Mouse (Mus musculus) kidney, adult 18-20 months (tissue): ENCODE measurements at regions not wholly inside any gene's neighbourhood (a gene's known extent, or its start where the extent isn't known, plus 50 kb on each side); places are given as distances from the start of the nearest gene placed in this dataset.
A peak's percentile ranks its signal among the peaks of the same experiment; 100 is the strongest.

Experiments
- DNase-seq: peaks from one replicate; pipeline ENCODE4 v3.0.0; 2021

DNA sequence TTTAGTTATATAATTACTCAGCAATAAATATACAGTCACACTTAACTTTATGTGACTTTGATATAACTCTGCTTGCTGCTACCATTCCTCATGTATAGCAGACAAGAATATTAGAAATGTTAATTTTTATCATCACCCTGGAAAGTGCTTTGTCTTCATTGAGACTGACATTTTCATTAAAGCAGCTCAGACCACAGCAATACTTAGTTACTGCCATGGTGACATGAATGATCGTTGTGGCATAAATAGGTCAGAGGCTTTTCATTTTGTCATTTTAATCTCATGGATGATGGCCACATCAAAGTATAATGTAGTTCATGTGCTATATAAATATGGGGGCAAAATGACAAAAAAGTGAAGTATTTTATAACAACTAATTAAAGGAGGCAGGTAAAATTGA is 498.1 kb downstream of the Slc22a22 start:
- no peak for DNase-seq

- no peak for DNase-seq
Observed at GRCm38 (mm10) chr15:56975446-56976433, 501.7 kb downstream of the Slc22a22 start.

DNA sequence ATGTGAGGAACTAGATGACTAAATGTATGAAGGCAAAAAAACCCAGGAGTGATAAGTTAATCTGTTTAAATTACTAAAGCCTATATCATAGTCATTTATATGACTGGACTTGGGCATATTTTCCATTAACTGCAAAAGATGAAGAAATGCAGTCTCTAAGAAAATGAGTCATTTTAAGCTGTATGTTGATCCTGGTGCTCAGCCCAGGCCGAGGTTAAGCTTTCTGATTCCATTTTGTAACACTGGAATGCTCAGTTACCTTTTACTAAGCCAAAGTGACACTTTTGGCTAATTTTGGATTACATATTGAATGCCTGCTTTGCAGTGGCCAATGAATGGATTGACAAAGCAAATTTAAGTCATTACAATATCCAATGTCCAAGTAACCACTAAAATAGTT is 507.3 kb downstream of the Slc22a22 start:
- DNase-seq: no peak

DNA sequence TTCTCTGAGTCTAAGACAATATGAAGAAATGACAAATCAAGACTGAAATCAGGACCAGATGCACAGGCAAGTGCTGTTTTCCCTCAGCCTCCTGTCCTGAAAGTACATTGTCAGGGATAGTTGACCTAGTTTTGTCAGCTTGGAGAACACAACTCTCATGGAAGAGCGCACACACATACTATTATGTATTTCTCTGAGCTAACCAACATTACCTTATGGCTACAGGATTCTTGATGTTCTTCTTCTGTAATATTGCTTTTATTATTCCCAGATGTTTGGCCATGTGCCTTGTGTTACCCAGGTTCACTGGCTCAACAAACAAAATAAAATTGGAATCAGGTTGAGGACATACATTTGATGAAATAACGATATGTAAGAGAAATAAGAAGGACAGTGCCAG is 521.1 kb downstream of the Slc22a22 start:
- no peak for DNase-seq

DNA sequence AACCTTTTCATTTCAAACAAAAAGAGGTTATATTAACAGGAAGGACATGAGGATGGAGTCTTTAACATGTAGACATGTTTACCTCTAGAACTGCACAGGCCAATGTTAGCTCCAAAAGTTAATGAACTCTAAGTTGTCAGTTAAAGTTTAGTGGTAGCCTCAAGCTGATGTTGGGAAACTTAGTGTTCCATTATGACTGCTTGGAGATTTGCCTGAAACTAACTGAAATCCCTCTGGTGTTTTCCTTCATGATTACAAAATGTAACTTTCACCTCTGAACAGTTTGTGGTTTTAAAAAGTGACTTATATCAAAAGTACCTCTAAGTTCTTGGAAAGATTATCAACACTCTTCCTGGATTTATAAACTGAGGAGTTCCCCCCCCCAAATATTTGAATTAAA is 525.2 kb downstream of the Slc22a22 start:
- no peak for DNase-seq

DNA sequence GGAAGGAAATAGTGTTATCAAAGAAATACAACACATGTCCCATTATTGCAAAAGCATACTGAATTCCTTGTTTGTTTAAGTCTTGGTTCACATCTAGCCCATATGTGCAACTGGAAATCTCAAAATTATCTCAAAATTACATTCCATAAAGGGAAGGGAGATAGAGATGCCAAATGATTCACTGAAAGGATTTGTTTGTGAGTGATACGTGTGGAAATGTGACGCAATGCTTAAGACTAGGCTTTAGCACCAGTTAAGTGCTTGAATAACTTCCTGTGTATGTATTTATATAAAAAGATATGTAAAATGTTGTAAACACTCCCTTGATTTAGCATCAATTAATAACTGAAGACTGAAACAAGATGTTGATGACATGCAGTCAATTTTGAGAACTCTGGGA is 526.6 kb downstream of the Slc22a22 start:
- no peak for DNase-seq

DNA sequence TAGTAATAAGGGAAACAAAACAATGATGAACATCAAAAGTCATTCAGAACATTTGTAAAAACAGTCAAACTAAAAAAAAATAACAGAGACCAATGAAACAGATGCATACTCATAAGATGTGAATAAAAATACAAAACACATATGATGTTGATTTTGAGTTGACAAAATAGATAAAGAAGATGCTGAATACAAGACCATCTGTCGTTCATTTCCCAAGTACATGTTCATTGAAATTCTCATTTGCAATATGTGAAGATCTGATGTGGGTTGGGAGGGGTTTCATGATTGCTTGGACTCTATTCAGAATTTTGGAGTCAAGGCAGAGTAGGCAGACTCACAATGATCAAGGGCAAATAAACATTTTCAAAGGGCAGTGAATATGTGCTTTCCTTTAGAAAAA is 536.5 kb downstream of the Slc22a22 start:
- DNase-seq: no peak

- no peak for DNase-seq
Observed at GRCm38 (mm10) chr15:56896553-56896952, 580.9 kb downstream of the Slc22a22 start.

DNA sequence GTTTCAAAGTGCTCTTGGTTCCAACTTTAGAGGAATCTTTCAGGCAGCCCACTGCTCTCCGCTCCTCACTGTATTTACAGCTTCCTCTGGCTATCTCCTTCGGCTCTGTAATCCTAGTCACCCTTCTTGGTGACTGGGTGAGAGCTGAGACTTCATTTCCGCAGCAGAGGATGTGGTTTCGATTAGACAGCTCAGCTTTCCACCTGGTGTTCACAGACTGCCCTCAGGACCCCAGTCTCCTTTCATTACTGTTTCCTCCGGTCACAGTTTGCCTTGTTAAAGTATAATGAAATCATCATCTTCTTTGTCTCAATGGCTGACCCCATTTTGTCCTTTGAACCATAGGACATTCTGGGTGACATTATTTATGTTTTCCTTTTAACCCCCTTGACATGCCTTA is 595.9 kb downstream of the Slc22a22 start:
- no peak for DNase-seq

DNA sequence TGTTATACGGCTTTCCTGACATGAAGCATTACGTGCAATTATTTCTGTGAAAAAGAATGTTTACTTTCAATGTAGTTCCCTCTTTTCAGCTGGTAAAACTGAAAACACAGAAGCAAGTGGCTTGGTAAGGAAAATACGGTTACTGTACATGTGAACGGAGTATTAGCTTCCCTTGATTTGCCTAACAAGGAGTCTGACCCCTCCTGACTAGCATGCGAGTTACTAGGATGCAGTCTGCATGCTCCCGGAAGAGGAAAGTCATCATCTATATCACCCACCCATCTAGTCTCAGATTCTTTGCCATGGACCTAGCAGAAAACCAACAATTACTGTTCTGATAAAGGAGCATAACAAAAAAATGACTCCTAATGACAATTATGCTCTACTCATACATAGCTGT is 611.5 kb downstream of the Slc22a22 start:
- no peak for DNase-seq

- DNase-seq: no peak
Observed at GRCm38 (mm10) chr15:56865035-56865804, 612.2 kb downstream of the Slc22a22 start.

GRCm38 (mm10) chr15:56858627-56859334 is 618.6 kb downstream of the Slc22a22 start:
- no peak for DNase-seq

- no peak for DNase-seq
Observed at GRCm38 (mm10) chr15:56858134-56858533, 619.3 kb downstream of the Slc22a22 start.

GRCm38 (mm10) chr15:56856057-56856456 is 621.4 kb downstream of the Slc22a22 start:
- DNase-seq: peak; percentile 49

- DNase-seq: no peak
Observed at GRCm38 (mm10) chr15:56853106-56853505, 624.3 kb downstream of the Slc22a22 start.

DNA sequence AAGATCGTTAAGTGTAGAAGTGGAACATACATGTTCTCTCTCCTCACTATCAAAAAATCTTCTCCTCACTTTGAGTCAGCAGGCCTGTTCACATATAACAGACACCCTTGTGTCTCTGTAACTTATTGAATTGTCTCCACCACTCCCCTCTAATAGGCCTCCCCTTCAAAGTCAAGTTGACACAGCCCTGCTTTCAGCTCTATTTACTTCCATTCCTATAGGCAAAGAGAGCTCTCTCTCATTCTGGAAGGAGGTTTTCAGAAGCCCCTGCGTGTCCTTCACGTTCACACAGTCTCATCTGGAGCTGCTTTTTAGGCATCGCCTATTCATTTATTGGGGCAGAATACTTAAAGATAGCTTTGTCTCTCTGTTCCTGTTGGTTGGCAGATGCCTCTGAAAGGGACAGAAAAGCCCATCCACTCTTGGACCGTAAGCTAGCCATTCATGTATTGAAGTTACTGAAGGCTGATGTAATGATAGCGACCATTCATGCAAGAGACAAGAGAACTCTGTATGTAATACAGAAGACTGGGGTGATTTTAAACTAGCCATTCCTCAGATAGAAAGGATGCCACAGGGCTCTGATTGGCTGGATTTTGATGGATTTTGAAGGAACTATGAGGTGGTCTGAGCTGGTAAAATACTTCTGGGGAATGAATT is 629.8 kb downstream of the Slc22a22 start:
- DNase-seq: no peak

DNA sequence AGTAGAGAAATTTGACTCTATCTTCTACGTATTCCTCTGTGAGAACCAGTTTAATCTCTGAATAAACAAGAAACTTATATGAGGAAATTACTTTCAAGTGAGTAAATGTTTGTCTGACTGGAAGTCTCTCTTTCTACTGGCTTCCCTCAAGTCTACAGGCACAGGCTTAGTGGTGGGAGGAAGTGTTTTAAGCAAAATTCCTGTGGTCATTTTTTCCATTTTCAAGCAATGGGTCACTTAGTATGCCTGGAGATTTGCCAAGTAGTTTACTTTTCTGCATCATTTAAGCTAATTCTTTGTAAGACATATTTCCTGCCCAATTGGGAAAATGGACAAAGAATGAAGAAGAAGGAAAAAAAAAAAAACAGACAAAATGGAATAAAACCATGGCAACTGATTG is 632.9 kb downstream of the Slc22a22 start:
- DNase-seq: no peak

DNA sequence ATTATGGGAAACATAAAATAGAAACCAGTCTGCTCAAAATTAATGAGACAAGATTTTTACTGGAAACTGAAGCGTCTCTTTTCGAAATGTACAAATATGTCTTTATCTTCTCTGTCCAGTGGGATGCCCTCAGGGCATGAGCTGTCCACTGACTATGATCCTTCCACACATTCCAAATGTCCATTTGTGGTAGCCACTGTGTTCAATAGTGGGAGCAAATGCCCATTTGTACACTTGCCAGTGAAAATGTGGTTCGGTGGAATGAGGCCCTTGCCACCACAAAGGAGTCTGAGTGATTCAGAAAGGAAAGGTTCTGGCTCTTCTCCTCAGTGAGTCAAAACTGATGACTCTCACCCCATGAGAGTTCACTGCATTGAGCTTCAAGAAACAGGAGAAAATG is 635.9 kb downstream of the Slc22a22 start:
- no peak for DNase-seq

DNA sequence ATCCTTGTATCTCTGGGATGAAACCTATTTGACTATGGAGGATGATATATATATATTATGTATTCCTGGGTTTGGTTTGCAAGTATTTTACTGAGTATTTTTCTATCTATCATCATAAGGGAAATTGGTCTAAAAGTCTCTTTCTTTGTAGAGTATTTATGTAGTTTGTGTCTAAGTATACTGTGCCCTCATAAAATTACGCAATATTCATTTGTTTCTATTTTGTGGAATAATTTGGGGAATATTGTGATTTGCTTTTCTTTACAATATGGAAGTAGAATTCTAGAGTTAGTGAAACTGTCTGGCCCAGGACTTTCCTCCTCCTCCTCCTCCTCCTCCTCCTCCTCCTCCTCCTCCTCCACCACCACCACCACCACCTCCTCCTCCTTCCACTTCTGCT is 640.1 kb downstream of the Slc22a22 start:
- no peak for DNase-seq

DNA sequence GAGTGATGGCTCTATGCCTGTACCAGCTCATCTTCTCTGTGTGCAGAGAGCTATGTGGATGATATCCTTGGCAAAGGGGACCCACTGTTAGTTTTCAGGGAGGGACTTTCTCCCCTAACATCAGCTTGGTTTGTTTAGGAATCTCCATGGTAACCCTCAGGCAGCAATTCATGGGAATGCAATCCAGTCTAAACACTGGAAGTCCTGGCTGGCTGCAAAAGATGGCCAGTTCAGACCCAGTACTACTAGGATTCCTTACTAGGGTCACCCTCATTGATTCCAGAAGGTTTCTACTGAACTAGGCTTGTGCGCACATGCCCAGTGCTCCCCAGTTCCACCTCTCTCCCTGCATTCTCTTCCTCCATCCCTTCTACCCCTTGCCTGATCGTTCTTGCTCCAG is 642.8 kb downstream of the Slc22a22 start:
- no peak for DNase-seq

GRCm38 (mm10) chr15:56832666-56833065 is 644.8 kb downstream of the Slc22a22 start:
- DNase-seq: no peak

DNA sequence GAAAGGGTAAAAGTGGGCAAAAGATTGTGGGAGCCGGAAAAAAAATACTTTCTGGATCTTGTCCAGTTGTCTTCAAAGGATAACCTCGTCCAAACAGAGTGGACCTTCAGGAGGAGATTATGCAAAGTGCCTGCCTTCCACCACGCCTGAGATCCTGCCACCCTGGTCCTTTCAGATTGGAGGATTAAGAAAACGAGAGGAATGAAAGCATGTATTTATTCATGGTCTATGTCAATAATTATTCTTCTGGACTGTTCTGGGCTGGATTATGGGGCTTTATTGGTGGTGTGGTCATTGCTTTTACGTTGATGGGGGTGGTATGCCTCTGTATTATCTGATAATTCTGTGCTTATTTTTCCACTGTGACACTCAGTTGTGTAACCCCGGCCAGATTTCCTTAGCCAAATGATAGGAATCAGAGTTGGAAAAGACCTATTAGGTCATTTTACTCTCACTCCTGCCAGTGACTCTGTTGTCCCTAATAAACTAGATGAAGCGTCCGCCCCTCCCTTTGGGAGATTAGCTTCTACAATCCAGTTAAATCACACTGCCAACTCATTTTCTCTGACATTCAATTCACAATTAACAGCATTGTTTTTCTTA is 656.3 kb downstream of the Slc22a22 start:
- no peak for DNase-seq
